Mouse (Mus musculus): Measurements from ENCODE around the gene Polm. TPM values are rescaled to one million over a fixed set of nuclear protein-coding genes. Genes with fewer than 3 reads are reported as not detected.

Gene Polm
- polyA plus RNA-seq, 1 experiment from 2014 or later, result 8.2 TPM

DNA sequence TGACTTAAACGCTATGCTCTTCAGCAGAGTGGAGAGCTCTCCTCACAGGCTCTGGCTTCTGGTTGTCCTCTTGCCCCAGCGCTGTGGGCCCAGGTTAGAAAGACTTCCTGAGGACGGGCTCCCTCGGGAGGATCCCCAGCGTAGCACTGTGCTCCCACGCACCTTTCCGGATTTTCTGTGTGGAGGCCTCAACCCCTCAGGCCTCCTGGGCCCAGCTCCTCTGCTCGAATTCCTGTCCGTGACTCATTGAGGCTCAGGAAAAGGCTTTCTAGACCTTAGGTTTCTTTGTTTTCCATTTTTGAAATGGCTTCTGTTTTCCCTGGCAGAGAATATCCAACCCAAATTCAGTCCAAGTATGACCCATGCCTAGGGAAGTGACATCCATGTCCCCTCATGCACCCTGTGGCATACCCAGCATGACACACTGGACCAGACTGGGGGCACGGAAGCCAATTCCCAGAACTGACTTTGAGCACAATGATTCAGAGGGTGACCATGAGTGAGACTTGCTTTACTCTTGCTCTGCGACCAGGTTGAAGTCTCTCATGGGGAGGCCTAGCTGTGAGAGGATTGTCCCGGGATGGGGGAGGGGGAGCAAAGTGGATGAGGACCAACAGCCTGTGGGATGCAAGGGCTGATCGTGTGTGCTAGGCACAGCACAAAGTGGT is 22.2 kb upstream of the Polm start:
- WGBS, result 87% methylated on average over 13 of the region's 13 CpGs
- no peak overlapping the region for H3K27ac ChIP-seq (ENCODE audit: low read length)
- no peak overlapping the region for H3K9ac ChIP-seq (ENCODE audit: low read depth, low read length)
- ATAC-seq, result no peak
- no peak overlapping the region for H3K4me3 ChIP-seq (ENCODE audit: low read depth, low read length)
- no peaks in the 10 kb centered on the region for H3K36me3 ChIP-seq (ENCODE audit: control insufficient read depth, insufficient read depth, low read length)
- H3K4me2 ChIP-seq (ENCODE audit: low read length), result no peak overlapping the region
- H3K4me1 ChIP-seq (ENCODE audit: control insufficient read depth, insufficient read depth, low read length), result peaks cover 5% of the 10 kb centered on the region; the same call in 1 of the 2 replicates
- H3K27me3 ChIP-seq (ENCODE audit: control insufficient read depth, insufficient read depth, low read depth, low read length), result peaks cover 34% of the 10 kb centered on the region
- no peaks in the 10 kb centered on the region for H3K9me3 ChIP-seq (replicated peaks; ENCODE audit: control insufficient read depth, low read length, poor library complexity, severe bottlenecking)

DNA sequence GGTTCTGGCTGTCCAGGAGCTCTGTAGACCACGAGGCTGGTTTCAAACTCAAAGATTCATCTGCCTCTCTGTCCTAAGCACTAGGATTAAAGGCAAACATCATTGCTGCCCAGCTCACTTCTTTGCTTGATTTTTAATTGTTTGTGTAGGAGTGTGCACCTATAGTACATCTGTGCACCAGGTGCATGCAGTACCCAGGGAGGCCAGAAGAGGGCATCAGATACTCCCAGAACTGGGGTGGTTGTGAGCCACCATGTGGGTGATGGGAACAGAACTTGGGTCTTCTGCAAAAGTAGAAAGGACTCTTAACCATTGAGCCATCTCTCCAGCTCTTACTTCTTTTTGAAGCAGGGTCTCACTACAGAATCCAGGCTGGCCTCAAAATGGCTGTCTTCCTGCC is 20.9 kb upstream of the Polm start:
- H3K4me1 ChIP-seq (ENCODE audit: control insufficient read depth, insufficient read depth, low read length), result peaks cover 5% of the 10 kb centered on the region; the same call in 1 of the 2 replicates
- H3K9ac ChIP-seq (ENCODE audit: low read depth, low read length), result no peak overlapping the region
- H3K27ac ChIP-seq (ENCODE audit: low read length), result no peak overlapping the region
- H3K36me3 ChIP-seq (ENCODE audit: control insufficient read depth, insufficient read depth, low read length), result no peaks in the 10 kb centered on the region
- 58% methylated on average over 1 of the region's 1 CpGs for WGBS
- no peak for ATAC-seq
- peaks cover 30% of the 10 kb centered on the region for H3K27me3 ChIP-seq (ENCODE audit: control insufficient read depth, insufficient read depth, low read depth, low read length)
- H3K9me3 ChIP-seq (replicated peaks; ENCODE audit: control insufficient read depth, low read length, poor library complexity, severe bottlenecking), result no peaks in the 10 kb centered on the region
- H3K4me2 ChIP-seq (ENCODE audit: low read length), result no peak overlapping the region
- H3K4me3 ChIP-seq (ENCODE audit: low read depth, low read length), result no peak overlapping the region

DNA sequence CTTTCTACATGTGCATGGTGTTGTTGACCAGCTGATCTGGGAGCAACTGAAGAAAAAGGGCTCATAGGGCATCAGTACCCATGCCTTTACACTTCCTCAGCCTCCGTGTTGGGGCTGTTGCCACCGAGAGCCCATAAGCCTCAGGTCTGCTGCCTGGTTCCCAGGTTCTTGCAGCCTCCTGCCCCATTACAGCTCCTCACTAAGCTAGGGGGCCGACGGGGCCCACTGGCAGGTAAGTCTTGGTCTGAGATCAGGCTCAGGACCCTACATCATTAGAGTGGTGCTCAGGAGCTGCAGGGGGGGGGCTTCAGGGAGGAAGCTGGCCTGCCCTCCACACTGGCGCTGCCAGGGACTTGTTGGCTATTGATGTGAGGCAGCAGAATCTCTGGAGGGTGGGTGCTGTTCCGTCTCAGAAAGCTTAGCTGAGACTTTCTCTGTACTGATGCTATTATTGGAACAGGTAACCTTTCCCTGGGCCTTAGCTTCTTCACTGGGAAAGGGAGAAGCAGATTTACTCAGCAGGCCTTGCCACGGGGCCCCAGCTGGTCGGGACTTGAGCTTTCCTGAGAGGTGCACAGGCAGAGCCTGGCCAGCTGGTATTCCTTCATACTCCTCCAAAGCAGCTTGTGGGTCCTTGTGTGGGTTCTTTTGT is 18.8 kb upstream of the Polm start:
- H3K27ac ChIP-seq (ENCODE audit: low read length), result no peak overlapping the region
- peaks cover 2% of the 10 kb centered on the region; the same call in 1 of the 2 replicates for H3K4me1 ChIP-seq (ENCODE audit: control insufficient read depth, insufficient read depth, low read length)
- ATAC-seq, result no peak
- WGBS, result 75% methylated on average over 8 of the region's 8 CpGs
- H3K27me3 ChIP-seq (ENCODE audit: control insufficient read depth, insufficient read depth, low read depth, low read length), result peaks cover 10% of the 10 kb centered on the region
- H3K4me3 ChIP-seq (ENCODE audit: low read depth, low read length), result no peak overlapping the region
- no peaks in the 10 kb centered on the region for H3K9me3 ChIP-seq (replicated peaks; ENCODE audit: control insufficient read depth, low read length, poor library complexity, severe bottlenecking)
- no peaks in the 10 kb centered on the region for H3K36me3 ChIP-seq (ENCODE audit: control insufficient read depth, insufficient read depth, low read length)
- H3K9ac ChIP-seq (ENCODE audit: low read depth, low read length), result no peak overlapping the region
- H3K4me2 ChIP-seq (ENCODE audit: low read length), result no peak overlapping the region

DNA sequence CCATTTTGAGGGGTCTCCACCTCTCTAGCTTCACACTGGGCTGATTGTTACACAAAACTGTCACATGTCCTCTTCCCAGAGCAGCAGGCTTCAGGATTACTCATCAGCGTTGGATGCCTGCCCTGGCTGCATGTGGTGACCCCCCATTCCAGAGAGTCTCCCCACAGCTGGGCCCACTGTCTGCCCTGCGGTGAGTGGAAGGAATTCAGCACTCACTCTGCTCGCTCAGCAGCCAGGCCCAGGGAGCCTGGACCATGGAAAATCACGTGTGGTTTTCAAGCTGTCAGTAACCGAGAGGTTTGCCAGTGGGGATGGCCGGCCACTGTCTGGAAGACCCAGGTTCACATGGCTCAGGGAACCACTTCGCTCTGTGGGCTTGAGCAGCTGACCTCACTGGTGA is 18.1 kb upstream of the Polm start:
- 40% methylated on average over 7 of the region's 7 CpGs for WGBS
- no peak overlapping the region for H3K4me2 ChIP-seq (ENCODE audit: low read length)
- no peaks in the 10 kb centered on the region for H3K4me1 ChIP-seq (ENCODE audit: control insufficient read depth, insufficient read depth, low read length)
- no peaks in the 10 kb centered on the region for H3K9me3 ChIP-seq (replicated peaks; ENCODE audit: control insufficient read depth, low read length, poor library complexity, severe bottlenecking)
- no peak overlapping the region for H3K27ac ChIP-seq (ENCODE audit: low read length)
- H3K36me3 ChIP-seq (ENCODE audit: control insufficient read depth, insufficient read depth, low read length), result no peaks in the 10 kb centered on the region
- peaks cover 4% of the 10 kb centered on the region; the same call in 1 of the 2 replicates for H3K27me3 ChIP-seq (ENCODE audit: control insufficient read depth, insufficient read depth, low read depth, low read length)
- no peak overlapping the region for H3K9ac ChIP-seq (ENCODE audit: low read depth, low read length)
- 0 out of 2 replicates have a peak, but pooled peaks have one; percentile 32 for ATAC-seq
- H3K4me3 ChIP-seq (ENCODE audit: low read depth, low read length), result no peak overlapping the region

DNA sequence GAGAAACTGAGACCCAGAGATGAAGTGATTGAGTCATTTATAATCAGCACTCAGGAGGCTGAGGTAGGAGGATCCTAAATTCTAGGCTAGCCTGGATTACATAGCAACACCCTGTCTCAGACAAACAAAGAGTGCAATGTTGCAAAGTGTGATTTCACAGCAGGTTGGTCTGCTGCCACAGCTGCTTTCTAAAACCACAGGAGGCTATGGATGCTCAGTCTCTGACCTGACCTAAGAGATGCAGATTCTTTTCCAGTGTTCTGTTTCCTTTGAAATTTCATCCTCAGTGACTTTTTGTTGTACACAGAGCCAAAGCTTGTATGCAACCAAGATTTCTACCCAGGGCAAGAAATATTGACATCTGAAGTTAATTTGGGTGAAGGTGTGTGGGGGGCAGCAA is 17.7 kb upstream of the Polm start:
- H3K9ac ChIP-seq (ENCODE audit: low read depth, low read length), result no peak overlapping the region
- H3K36me3 ChIP-seq (ENCODE audit: control insufficient read depth, insufficient read depth, low read length), result no peaks in the 10 kb centered on the region
- no peak overlapping the region for H3K27ac ChIP-seq (ENCODE audit: low read length)
- no peaks in the 10 kb centered on the region for H3K27me3 ChIP-seq (ENCODE audit: control insufficient read depth, insufficient read depth, low read depth, low read length)
- H3K4me3 ChIP-seq (ENCODE audit: low read depth, low read length), result no peak overlapping the region
- no peaks in the 10 kb centered on the region for H3K4me1 ChIP-seq (ENCODE audit: control insufficient read depth, insufficient read depth, low read length)
- H3K4me2 ChIP-seq (ENCODE audit: low read length), result no peak overlapping the region
- ATAC-seq, result no peak
- H3K9me3 ChIP-seq (replicated peaks; ENCODE audit: control insufficient read depth, low read length, poor library complexity, severe bottlenecking), result no peaks in the 10 kb centered on the region

DNA sequence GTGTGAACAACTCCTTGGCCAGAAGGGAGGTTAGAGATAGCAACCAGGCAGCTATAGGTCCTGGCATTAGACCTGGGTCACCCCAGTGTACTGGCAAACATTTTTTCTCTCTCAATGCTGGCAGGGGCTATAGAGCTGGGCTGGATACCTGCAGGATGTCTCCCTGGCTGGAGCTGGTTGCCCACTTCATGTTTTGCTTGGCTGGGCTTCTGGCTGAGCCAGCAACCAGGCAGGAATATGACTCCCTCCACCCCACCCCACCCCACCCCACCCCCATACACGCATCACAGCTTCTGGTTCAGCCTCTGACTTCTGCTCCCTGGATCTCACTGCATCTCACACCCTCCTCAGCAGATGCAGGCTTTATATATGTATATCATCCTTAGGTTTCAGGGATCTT is 14.5 kb upstream of the Polm start:
- Histone ChIP-seq H3K9me3 (replicated peaks; ENCODE audit: control insufficient read depth, low read length, poor library complexity, severe bottlenecking) (no peaks in the 10 kb centered on the region), H3K27ac (ENCODE audit: low read length) (no peak overlapping the region), H3K9ac (ENCODE audit: low read depth, low read length) (no peak overlapping the region), H3K4me3 (ENCODE audit: low read depth, low read length) (no peak overlapping the region), H3K27me3 (ENCODE audit: control insufficient read depth, insufficient read depth, low read depth, low read length) (no peaks in the 10 kb centered on the region), H3K36me3 (ENCODE audit: control insufficient read depth, insufficient read depth, low read length) (no peaks in the 10 kb centered on the region), H3K4me1 (ENCODE audit: control insufficient read depth, insufficient read depth, low read length) (no peaks in the 10 kb centered on the region), H3K4me2 (ENCODE audit: low read length) (no peak overlapping the region)
- ATAC-seq, result no peak
- 75% methylated on average over 1 of the region's 1 CpGs for WGBS

DNA sequence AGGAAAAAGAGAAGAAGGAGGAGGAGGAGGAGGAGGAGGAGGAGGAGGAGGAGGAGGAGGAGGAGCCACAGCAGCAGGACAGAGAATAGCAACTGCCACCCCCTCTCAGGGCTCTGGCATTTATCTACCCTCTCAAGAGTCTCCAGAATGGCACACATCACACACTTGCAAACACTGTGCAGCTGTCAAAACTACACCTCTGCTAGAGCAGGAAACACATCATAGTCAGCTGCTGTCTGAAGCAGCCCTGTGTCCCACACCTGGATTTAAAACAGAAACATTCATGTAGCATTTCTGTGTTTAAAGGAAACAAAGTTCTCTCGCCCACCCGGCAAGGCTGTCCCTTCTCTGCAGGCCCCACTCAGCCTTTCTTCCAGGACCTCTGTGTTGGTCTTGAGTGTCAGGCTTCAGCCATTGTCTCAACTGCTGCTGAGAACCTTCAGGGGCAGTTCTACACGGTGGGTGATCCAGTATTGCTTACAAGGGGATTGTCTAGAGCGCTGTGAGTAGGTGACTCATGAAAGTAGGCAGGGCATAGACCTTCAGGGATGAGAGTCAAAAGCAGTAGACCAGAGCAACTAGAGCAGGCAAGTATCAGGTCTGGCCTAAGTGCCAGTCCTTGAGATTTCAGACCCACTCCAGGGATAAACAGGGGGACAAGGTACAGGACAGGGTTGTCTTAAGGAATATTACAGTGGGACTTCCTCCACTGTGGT is 13.4 kb upstream of the Polm start:
- no peak for ATAC-seq
- WGBS, result 59% methylated on average over 4 of the region's 4 CpGs

DNA sequence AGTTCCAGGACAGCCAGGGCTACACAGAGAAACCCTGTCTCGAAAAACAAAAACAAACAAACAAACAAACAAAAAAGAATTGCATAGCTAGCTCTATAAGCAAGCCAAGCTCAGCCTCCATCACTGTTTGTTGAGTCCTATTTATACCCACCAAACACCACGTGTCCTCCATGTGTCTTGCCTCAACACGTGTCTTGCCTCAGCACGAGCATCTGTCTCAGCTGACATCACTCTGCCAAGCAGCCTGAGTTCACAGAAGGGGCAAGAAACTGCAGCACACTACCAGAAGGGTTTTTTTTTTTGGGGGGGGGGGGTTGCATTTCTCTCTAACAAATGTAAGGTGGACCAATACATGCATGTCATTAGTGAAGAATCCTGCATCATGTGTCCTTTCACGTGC is 12.6 kb upstream of the Polm start:
- Histone ChIP-seq H3K4me2 (ENCODE audit: low read length) (no peak overlapping the region), H3K27ac (ENCODE audit: low read length) (no peak overlapping the region), H3K36me3 (ENCODE audit: control insufficient read depth, insufficient read depth, low read length) (no peaks in the 10 kb centered on the region), H3K9ac (ENCODE audit: low read depth, low read length) (no peak overlapping the region), H3K4me1 (ENCODE audit: control insufficient read depth, insufficient read depth, low read length) (no peaks in the 10 kb centered on the region), H3K4me3 (ENCODE audit: low read depth, low read length) (no peak overlapping the region), H3K27me3 (ENCODE audit: control insufficient read depth, insufficient read depth, low read depth, low read length) (no peaks in the 10 kb centered on the region), H3K9me3 (replicated peaks; ENCODE audit: control insufficient read depth, low read length, poor library complexity, severe bottlenecking) (no peaks in the 10 kb centered on the region)
- no peak for ATAC-seq
- 77% methylated on average over 5 of the region's 5 CpGs for WGBS

More for the DNA sequence above, 13.4 kb upstream of the Polm start:
- Histone ChIP-seq H3K9me3 (replicated peaks; ENCODE audit: control insufficient read depth, low read length, poor library complexity, severe bottlenecking) (no peaks in the 10 kb centered on the region), H3K27ac (ENCODE audit: low read length) (no peak overlapping the region), H3K4me2 (ENCODE audit: low read length) (no peak overlapping the region), H3K9ac (ENCODE audit: low read depth, low read length) (no peak overlapping the region), H3K36me3 (ENCODE audit: control insufficient read depth, insufficient read depth, low read length) (no peaks in the 10 kb centered on the region), H3K4me1 (ENCODE audit: control insufficient read depth, insufficient read depth, low read length) (no peaks in the 10 kb centered on the region), H3K4me3 (ENCODE audit: low read depth, low read length) (no peak overlapping the region), H3K27me3 (ENCODE audit: control insufficient read depth, insufficient read depth, low read depth, low read length) (no peaks in the 10 kb centered on the region)

DNA sequence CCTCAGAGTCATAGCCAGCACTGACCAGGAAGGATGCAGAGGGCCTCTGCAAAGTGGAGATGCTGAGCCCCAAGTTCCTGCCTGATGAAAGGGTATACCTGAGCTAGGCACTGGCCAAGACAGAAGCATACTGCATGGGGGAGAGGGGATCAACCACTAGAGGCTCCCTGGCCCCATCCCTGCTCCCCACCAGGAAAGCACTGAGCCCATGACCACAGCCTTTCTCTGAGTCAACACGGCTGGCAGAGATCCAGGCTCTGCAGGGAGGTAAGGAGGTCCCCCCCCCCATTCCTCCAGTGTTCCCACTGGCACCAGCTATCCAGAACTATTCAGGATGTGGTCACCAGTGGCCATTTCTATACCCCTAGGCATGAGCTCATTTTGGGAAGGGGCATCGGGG is 11.5 kb upstream of the Polm start:
- no peaks in the 10 kb centered on the region for H3K4me1 ChIP-seq (ENCODE audit: control insufficient read depth, insufficient read depth, low read length)
- no peaks in the 10 kb centered on the region for H3K27me3 ChIP-seq (ENCODE audit: control insufficient read depth, insufficient read depth, low read depth, low read length)
- H3K36me3 ChIP-seq (ENCODE audit: control insufficient read depth, insufficient read depth, low read length), result no peaks in the 10 kb centered on the region
- H3K4me3 ChIP-seq (ENCODE audit: low read depth, low read length), result no peak overlapping the region
- no peaks in the 10 kb centered on the region for H3K9me3 ChIP-seq (replicated peaks; ENCODE audit: control insufficient read depth, low read length, poor library complexity, severe bottlenecking)
- 31% methylated on average over 1 of the region's 2 CpGs for WGBS
- no peak for ATAC-seq
- no peak overlapping the region for H3K4me2 ChIP-seq (ENCODE audit: low read length)
- H3K9ac ChIP-seq (ENCODE audit: low read depth, low read length), result no peak overlapping the region
- H3K27ac ChIP-seq (ENCODE audit: low read length), result no peak overlapping the region
